Mouse (Mus musculus) NIH3T3 (cell line): ENCODE data around the gene Asf1a.
"Not testable (repeated sequence)": the region's sequence is repeated elsewhere in the genome, so short reads cannot be mapped to it uniquely, and the experiment has no call there.

Source experiments
- DNase-seq: peaks from one replicate; pipeline ENCODE4 v3.0.0-alpha.2; 2012; ENCODE audit warnings: low read depth

Gene Asf1a

GRCm38 (mm10) chr10:53596677-53597120 lies at the start of gene Asf1a:
Gene Asf1a (plus strand): TSS chr10:53596757.
- DNase-seq, result peak; percentile 99

GRCm38 (mm10) chr10:53562001-53562400 lies 34.6 kb upstream of the Asf1a start:
- peak; percentile 62 for DNase-seq

- no peak for DNase-seq
Observed at GRCm38 (mm10) chr10:53565538-53565937, 31.0 kb upstream of the Asf1a start.

GRCm38 (mm10) chr10:53568531-53568930 lies 28.0 kb upstream of the Asf1a start:
- no peak for DNase-seq

- DNase-seq, result no peak
Observed at GRCm38 (mm10) chr10:53580137-53580536, 16.4 kb upstream of the Asf1a start.

- peak; percentile 44 for DNase-seq
Observed at GRCm38 (mm10) chr10:53580621-53581081, 15.9 kb upstream of the Asf1a start.

- no peak for DNase-seq
Observed at GRCm38 (mm10) chr10:53581087-53581486, 15.5 kb upstream of the Asf1a start.

GRCm38 (mm10) chr10:53585777-53586176 lies 10.8 kb upstream of the Asf1a start:
- DNase-seq, result no peak

GRCm38 (mm10) chr10:53595744-53596676 lies 547 bp upstream of the Asf1a start:
- peak; percentile 65 for DNase-seq

- peak; percentile 68 for DNase-seq
Observed at GRCm38 (mm10) chr10:53597121-53597881, 744 bp downstream of the Asf1a start.

GRCm38 (mm10) chr10:53598821-53599220 lies 2.3 kb downstream of the Asf1a start:
- peak; percentile 53 for DNase-seq

GRCm38 (mm10) chr10:53605328-53605727 lies 8.8 kb downstream of the Asf1a start:
- DNase-seq, result peak; percentile 25

GRCm38 (mm10) chr10:53608274-53608673 lies 11.7 kb downstream of the Asf1a start:
- DNase-seq, result peak; percentile 50

- no peak for DNase-seq
Observed at GRCm38 (mm10) chr10:53612172-53612571, 15.6 kb downstream of the Asf1a start.

GRCm38 (mm10) chr10:53613955-53614354 lies 17.4 kb downstream of the Asf1a start:
- no peak for DNase-seq

GRCm38 (mm10) chr10:53615850-53616616 lies 19.5 kb downstream of the Asf1a start:
- no peak for DNase-seq

GRCm38 (mm10) chr10:53629247-53629917 lies 32.8 kb downstream of the Asf1a start:
- DNase-seq, result peak; percentile 97

GRCm38 (mm10) chr10:53629918-53630250 lies 33.3 kb downstream of the Asf1a start:
- peak; percentile 99 for DNase-seq

GRCm38 (mm10) chr10:53630339-53630738 lies 33.8 kb downstream of the Asf1a start, which contains the start of gene Mcm9:
Gene Mcm9 (minus strand): TSS chr10:53630439.
- DNase-seq, result not testable (repeated sequence)

- DNase-seq, result no peak
Observed at GRCm38 (mm10) chr10:53634160-53634559, 37.6 kb downstream of the Asf1a start.

- no peak for DNase-seq
Observed at GRCm38 (mm10) chr10:53635246-53635971, 38.9 kb downstream of the Asf1a start.
